Mouse (Mus musculus): ENCODE results near the gene Dimt1. TPM values are rescaled to one million over a fixed set of nuclear protein-coding genes. Genes with fewer than 3 reads are reported as not detected.
"Not testable (repeated sequence)": the region's sequence is repeated elsewhere in the genome, so short reads cannot be mapped to it uniquely, and the experiment has no call there.

The Dimt1 gene
- total RNA-seq, 1 experiment from 2014 or later: 11.8 TPM

- no peak for ATAC-seq (ENCODE audit: extremely low read depth, insufficient number of reproducible peaks, low FRiP score, poor library complexity, severe bottlenecking)
Observed at GRCm38 (mm10) chr13:106957554-106957953, 10.6 kb downstream of the Dimt1 start.

GRCm38 (mm10) chr13:106958286-106958685 is 11.4 kb downstream of the Dimt1 start:
- no peak for ATAC-seq (ENCODE audit: extremely low read depth, insufficient number of reproducible peaks, low FRiP score, poor library complexity, severe bottlenecking)

GRCm38 (mm10) chr13:106960557-106960956 is 13.6 kb downstream of the Dimt1 start:
- no peak for ATAC-seq (ENCODE audit: extremely low read depth, insufficient number of reproducible peaks, low FRiP score, poor library complexity, severe bottlenecking)

- no peak for ATAC-seq (ENCODE audit: extremely low read depth, insufficient number of reproducible peaks, low FRiP score, poor library complexity, severe bottlenecking)
Observed at GRCm38 (mm10) chr13:106961496-106961895, 14.6 kb downstream of the Dimt1 start.

GRCm38 (mm10) chr13:106996891-106997290 is 50.0 kb downstream of the Dimt1 start:
- no peak for ATAC-seq (ENCODE audit: extremely low read depth, insufficient number of reproducible peaks, low FRiP score, poor library complexity, severe bottlenecking)

GRCm38 (mm10) chr13:106997557-106997956 is 50.6 kb downstream of the Dimt1 start:
- not testable (repeated sequence) for ATAC-seq (ENCODE audit: extremely low read depth, insufficient number of reproducible peaks, low FRiP score, poor library complexity, severe bottlenecking)

GRCm38 (mm10) chr13:106998026-106998425 is 51.1 kb downstream of the Dimt1 start:
- no peak for ATAC-seq (ENCODE audit: extremely low read depth, insufficient number of reproducible peaks, low FRiP score, poor library complexity, severe bottlenecking)

- peak; percentile 98 for ATAC-seq (ENCODE audit: extremely low read depth, insufficient number of reproducible peaks, low FRiP score, poor library complexity, severe bottlenecking)
Observed at GRCm38 (mm10) chr13:106998671-106999070, 51.7 kb downstream of the Dimt1 start.

- no peak for ATAC-seq (ENCODE audit: extremely low read depth, insufficient number of reproducible peaks, low FRiP score, poor library complexity, severe bottlenecking)
Observed at GRCm38 (mm10) chr13:107003211-107003610, 56.3 kb downstream of the Dimt1 start.

GRCm38 (mm10) chr13:107008174-107008573 is 61.2 kb downstream of the Dimt1 start:
- no peak for ATAC-seq (ENCODE audit: extremely low read depth, insufficient number of reproducible peaks, low FRiP score, poor library complexity, severe bottlenecking)

Other genes starting within 250 kb of the Dimt1 start
- gene Ipo11, start 10.2 kb upstream of the Dimt1 start, total RNA-seq (2017): 21.6 and 24.1 TPM in 2 replicates
- gene Kif2a, start 75.0 kb downstream of the Dimt1 start, total RNA-seq (2017): 24.7 and 36.9 TPM in 2 replicates

Measured in neutrophil, adult 5-6 weeks (primary cell).